Mouse (Mus musculus) cortical plate, adult 2 months (tissue): ENCODE measurements around the gene Zfp330. TPM values are rescaled to one million over a fixed set of nuclear protein-coding genes. Genes with fewer than 3 reads are reported as not detected.

Experiments
- H3K27ac ChIP-seq: fragments of 200-500 bp; 2 replicates; pipeline ENCODE4 v1.5.1; 2012; ENCODE audit warnings: low read length, control low read depth, inconsistent platforms; ENCODE audit not compliant: insufficient read depth
- H3K4me1 ChIP-seq: fragments of 200-500 bp; 2 replicates; pipeline ENCODE4 v1.6.1; 2011; ENCODE audit warnings: low read length; ENCODE audit not compliant: control insufficient read depth, insufficient read depth
- H3K4me3 ChIP-seq: fragments of 200-500 bp; 2 replicates; pipeline ENCODE4 v1.5.1; 2011; ENCODE audit warnings: mild to moderate bottlenecking, low read length, control low read depth; ENCODE audit not compliant: insufficient read depth
- CTCF ChIP-seq: fragments of 200-500 bp; IDR thresholded peaks from 2 replicates; pipeline ENCODE4 v1.5.1; 2011; ENCODE audit warnings: mild to moderate bottlenecking, control low read depth, low read length; ENCODE audit not compliant: insufficient read depth; ENCODE audit errors: extremely low read depth
- POLR2A ChIP-seq: fragments of 200-500 bp; IDR thresholded peaks from 2 replicates; pipeline ENCODE4 v1.6.1; 2011; ENCODE audit warnings: mild to moderate bottlenecking, low read length, control low read depth; ENCODE audit not compliant: insufficient read depth; ENCODE audit errors: extremely low read depth
- polyA plus RNA-seq: library from polyadenylated mRNA; depleted of rRNA; stranded (reverse); fragments of >200 nt; gene quantifications from 2 replicates; pipeline ENCODE4 v1.2.3, GENCODE M21; 2012; rRNA removed

Zfp330 gene
- polyA plus RNA-seq, result 37.1 and 38.8 TPM in 2 replicates

GRCm38 (mm10) chr8:82774093-82774422 lies at the start of gene Zfp330:
Gene Zfp330, minus strand, starts transcription at chr8:82774160.
- Histone ChIP-seq H3K4me1 (peaks cover 2% of the 10 kb centered on the region; the same call in 1 of the 2 replicates), H3K27ac (0 out of 2 replicates have a peak within 1 kb of the TSS, but pooled peaks have one; percentile 36), H3K4me3 (peak within 1 kb of the TSS; percentile 75)
- TF ChIP-seq POLR2A, result peak; percentile 89
- TF ChIP-seq CTCF, result no peak

- TF ChIP-seq CTCF (no peak), POLR2A (no peak)
Observed at GRCm38 (mm10) chr8:82777945-82778344, 4.0 kb upstream of the Zfp330 start.

DNA sequence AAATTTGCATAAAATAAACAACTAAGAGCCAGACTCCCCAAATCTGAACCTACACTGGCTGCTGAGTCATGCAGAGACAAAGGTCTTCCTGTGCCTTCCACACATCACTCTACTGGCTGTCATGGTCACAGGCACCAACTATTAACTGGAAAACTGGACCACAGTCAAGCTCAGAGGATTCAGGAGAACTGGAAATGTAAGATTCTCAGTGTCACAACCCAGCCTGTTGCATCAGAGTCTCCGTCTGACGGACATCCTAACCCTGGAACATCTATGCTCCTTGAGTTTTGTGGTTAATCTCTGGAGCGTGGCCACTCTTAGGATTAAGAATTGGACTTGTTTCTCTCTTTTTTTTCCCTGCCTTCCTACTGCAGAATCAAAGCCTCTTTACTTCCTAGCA lies 3.4 kb upstream of the Zfp330 start:
- Histone ChIP-seq H3K27ac (no peak overlapping the region), H3K4me1 (peaks cover 2% of the 10 kb centered on the region; the same call in 1 of the 2 replicates), H3K4me3 (no peak overlapping the region)
- TF ChIP-seq CTCF, result no peak
- no peak for TF ChIP-seq POLR2A

More at GRCm38 (mm10) chr8:82777945-82778344, 4.0 kb upstream of the Zfp330 start:
- H3K27ac ChIP-seq, result no peak overlapping the region
- no peak overlapping the region for H3K4me3 ChIP-seq
- peaks cover 2% of the 10 kb centered on the region; the same call in 1 of the 2 replicates for H3K4me1 ChIP-seq

GRCm38 (mm10) chr8:82774482-82774881 lies 522 bp upstream of the Zfp330 start:
- TF ChIP-seq POLR2A (no peak), CTCF (no peak)
- Histone ChIP-seq H3K4me3 (peak overlapping the region; percentile 75; the same call in 1 of the 2 replicates), H3K4me1 (peaks cover 2% of the 10 kb centered on the region; the same call in 1 of the 2 replicates), H3K27ac (no peak overlapping the region)

DNA sequence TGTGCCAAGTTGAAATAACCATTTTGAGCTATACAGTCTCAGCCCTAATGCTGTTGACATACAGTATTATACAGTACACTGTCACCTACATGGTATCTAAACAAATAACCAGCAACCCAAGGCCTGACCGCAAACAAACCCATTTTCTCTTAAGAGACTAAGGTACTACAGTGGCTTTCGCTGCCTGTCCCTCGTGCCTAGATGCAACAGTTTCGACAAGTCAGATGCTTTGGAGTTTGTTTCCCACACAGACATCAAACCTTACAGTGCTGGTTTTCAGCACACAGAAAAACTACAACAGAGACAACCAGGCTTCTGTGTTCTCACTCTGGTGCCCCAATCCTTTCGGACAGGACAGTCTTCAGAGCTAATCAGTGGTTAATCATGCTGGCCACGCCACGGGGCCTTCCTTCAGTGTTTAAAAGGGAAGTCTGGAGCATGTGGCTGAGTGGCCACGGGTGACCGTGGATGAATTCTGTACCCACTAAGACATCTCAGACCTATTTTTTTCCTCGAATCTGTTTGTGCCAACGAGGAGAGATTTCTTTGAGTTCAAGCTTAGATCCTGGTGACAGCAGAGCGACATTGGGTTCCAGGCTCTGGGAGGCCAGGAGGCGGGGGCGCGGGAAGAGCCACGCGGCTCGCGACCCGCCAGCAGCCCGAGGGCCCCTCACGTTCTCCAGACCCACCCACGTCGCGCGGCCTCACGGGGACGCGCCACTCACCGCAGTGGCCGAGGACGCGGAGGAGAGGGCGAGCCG lies 448 bp downstream of the Zfp330 start:
- H3K27ac ChIP-seq, result 0 out of 2 replicates have a peak overlapping the region, but pooled peaks have one; percentile 36
- no peak for TF ChIP-seq POLR2A
- no peak for TF ChIP-seq CTCF

GRCm38 (mm10) chr8:82770886-82771285 lies 3.1 kb downstream of the Zfp330 start:
- TF ChIP-seq POLR2A (no peak), CTCF (no peak)
- Histone ChIP-seq H3K4me1 (peaks cover 2% of the 10 kb centered on the region; the same call in 1 of the 2 replicates), H3K4me3 (no peak overlapping the region), H3K27ac (no peak overlapping the region)

More for the DNA sequence above, 448 bp downstream of the Zfp330 start:
- H3K4me1 ChIP-seq, result peaks cover 2% of the 10 kb centered on the region; the same call in 1 of the 2 replicates
- H3K4me3 ChIP-seq, result peak overlapping the region; percentile 75

DNA sequence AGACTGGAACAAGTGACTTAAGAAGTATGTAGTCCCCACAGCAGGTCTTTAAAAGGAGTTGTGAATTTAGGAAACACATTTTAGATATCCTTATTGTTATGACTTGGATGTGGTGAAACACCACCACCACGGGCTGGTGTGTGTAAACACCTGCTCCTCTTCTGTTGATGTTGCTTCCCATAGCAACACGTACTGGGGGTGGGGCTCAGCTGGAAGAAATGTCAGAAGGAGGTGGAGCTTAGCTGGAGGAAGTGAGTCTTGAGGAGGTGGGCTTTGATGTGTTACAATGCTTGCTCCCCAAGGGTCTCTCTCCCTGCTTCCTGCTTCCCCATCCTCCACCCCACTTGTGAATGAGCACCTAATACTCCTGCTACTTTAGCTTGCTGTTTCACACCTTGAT lies 14.9 kb downstream of the Zfp330 start:
- Histone ChIP-seq H3K4me1 (no peaks in the 10 kb centered on the region), H3K4me3 (no peak overlapping the region), H3K27ac (no peak overlapping the region)
- TF ChIP-seq CTCF (no peak), POLR2A (no peak)

DNA sequence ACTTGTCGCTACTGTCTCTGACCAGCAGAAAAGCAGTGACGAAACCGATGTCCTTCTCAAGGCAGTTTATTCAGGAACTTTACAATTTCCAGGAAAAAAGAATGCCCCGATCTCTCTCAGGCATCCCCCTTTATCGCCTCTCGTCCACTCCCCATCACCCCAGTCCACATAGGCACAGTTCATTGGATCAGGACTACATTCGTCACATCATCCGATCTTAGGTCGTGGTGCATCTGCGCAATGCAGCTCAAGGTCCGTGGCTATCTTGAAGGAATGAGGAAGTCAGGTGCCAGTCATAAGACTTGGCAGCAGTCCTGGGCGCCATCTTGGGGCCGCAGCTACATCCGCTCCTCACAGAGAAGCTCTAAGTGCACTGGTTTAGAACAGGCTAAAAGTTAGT lies 19.0 kb downstream of the Zfp330 start:
- no peak for TF ChIP-seq CTCF
- no peak for TF ChIP-seq POLR2A
- Histone ChIP-seq H3K4me1 (no peaks in the 10 kb centered on the region), H3K27ac (no peak overlapping the region), H3K4me3 (no peak overlapping the region)

- TF ChIP-seq POLR2A (no peak), CTCF (no peak)
- Histone ChIP-seq H3K4me1 (no peaks in the 10 kb centered on the region), H3K27ac (no peak overlapping the region), H3K4me3 (no peak overlapping the region)
Observed at GRCm38 (mm10) chr8:82746617-82747016, 27.3 kb downstream of the Zfp330 start.

DNA sequence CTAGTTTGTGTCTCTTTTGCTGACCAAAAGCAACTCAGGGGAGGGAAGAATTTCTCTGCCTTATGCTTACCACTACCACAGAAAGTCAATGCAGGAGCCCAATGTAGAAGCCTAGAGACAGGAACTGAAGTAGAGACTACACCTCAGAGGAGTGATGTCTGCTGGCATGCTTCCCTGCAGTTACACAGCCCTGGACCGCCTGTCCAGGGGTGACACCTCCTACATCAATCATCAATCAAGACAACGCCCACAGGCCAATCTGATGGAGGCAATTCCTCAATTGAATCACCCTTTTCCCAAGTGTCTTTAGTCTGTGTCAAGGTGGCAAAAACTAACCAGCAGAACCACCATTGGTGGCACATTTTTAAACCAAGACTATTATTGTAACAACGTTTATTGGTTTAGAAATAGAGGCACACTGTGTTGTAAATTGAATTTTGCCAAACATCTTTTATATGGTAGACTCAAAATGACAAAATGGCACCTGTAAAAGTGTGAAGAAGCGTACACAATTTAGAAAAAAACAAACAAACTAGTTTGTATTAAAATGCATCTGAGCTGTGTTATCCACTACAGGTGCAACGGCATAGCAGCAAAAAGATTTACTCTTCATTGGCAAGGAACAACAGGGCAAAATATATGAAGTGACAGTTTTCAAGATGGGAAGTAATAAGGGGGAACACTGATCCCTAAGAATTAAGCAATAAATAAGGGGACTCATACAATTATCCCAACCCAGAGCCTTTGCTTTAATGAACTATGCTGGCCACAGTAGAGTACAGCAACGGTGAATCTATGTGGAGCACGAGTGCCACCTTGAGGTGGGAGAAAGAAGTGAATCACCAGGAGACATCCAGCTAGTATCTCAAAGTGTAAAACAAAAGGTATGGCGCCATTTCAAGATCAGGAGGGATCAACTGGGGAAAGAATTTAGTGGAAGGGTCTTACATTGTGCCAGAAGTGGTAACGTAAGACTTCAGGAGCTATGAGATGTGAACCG lies 29.8 kb downstream of the Zfp330 start:
- Histone ChIP-seq H3K4me1 (no peaks in the 10 kb centered on the region), H3K4me3 (no peak overlapping the region)
- TF ChIP-seq CTCF, result peak; percentile 93
- no peak for TF ChIP-seq POLR2A

More for the DNA sequence above, 29.8 kb downstream of the Zfp330 start:
- no peak overlapping the region for H3K27ac ChIP-seq

Other genes with a start within 250 kb of the Zfp330 start
- 17.9 and 18.4 TPM in 2 replicates for gene Rnf150, start 89.2 kb upstream of the Zfp330 start, polyA plus RNA-seq